ENCODE assay signal across 24 mouse cellular contexts in the genomic region with DNA sequence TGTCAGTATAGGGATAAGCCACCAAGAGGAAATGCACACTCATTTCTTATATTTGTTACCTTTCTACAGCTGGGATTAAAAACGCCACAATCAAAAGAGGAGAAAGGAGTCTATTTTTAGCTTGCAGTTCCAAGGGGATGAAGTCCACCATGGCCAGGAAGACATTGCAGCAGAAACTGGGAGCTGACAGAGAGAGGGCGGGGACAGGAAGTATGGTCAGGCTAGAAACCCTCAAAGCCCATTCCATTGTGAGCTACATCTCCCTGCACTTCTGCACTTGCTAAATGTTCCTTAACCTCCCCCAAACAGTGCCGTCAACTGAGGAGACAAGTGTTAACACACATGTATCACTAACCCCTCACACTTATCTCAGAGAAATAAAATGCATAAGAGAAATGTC. TPM values are rescaled to one million over a fixed set of nuclear protein-coding genes. Genes with fewer than 3 reads are reported as not detected.
DNase-seq lines count a peak whose midpoint lies in the region; ATAC-seq and TF ChIP-seq lines count a peak whose summit lies in the region.
"Had no signal": no experiment of that assay in that cellular context is flagged by ENCODE, and none has a peak within 500 bp of the region (broad histone marks: within the 10 kb centered on the region; RNA-seq: fewer than 3 reads in every experiment).

No protein-coding gene starts in this region.

- peak overlapping the region; percentile 80; the same call in 1 of the 2 replicates for H3K27ac ChIP-seq in kidney, embryonic 16.5 days (ENCODE audit: low read length)
- H3K27ac ChIP-seq in kidney, embryonic 14.5 days (ENCODE audit: low read depth, low read length): no peak overlapping the region
- H3K27ac ChIP-seq in intestine, postnatal 0 days (ENCODE audit: low read depth, low read length): peak overlapping the region; percentile 62; the same call in 1 of the 2 replicates
- H3K27ac ChIP-seq: hindbrain, embryonic 14.5 days; liver, embryonic 12.5 days had no signal

- WGBS in kidney, embryonic 16.5 days: 53% methylated on average over 3 of the region's 3 CpGs
- WGBS in kidney, embryonic 14.5 days: 70% methylated on average over 3 of the region's 3 CpGs
- WGBS in intestine, postnatal 0 days: 32% methylated on average over 3 of the region's 3 CpGs

- peaks cover 23% of the 10 kb centered on the region for H3K4me1 ChIP-seq in kidney, embryonic 16.5 days (ENCODE audit: insufficient read depth, low read length)
- peaks cover 16% of the 10 kb centered on the region for H3K4me1 ChIP-seq in kidney, embryonic 14.5 days (ENCODE audit: control insufficient read depth, insufficient read depth, low read length)
- peaks cover 14% of the 10 kb centered on the region; the same call in 1 of the 2 replicates for H3K4me1 ChIP-seq in intestine, postnatal 0 days (replicated peaks; ENCODE audit: control insufficient read depth, insufficient read depth, low read length)

- H3K4me3 ChIP-seq in kidney, embryonic 16.5 days (ENCODE audit: low read length): no peak overlapping the region
- H3K4me3 ChIP-seq in kidney, embryonic 14.5 days (ENCODE audit: low read length): no peak overlapping the region
- H3K4me3 ChIP-seq in intestine, postnatal 0 days (ENCODE audit: low read depth, low read length): no peak overlapping the region
- H3K4me3 ChIP-seq: erythroblast, embryonic 14.5 days; liver, embryonic 12.5 days had no signal

- no peak for TF ChIP-seq CTCF in intestine, postnatal 0 days (IDR thresholded peaks at IDR 0.05; ENCODE audit: low read depth)

- H3K27me3 ChIP-seq in kidney, embryonic 16.5 days (ENCODE audit: insufficient read depth, low read length): no peaks in the 10 kb centered on the region
- H3K27me3 ChIP-seq in kidney, embryonic 14.5 days (ENCODE audit: control insufficient read depth, insufficient read depth, low read length): no peaks in the 10 kb centered on the region
- H3K27me3 ChIP-seq in intestine, postnatal 0 days (replicated peaks; ENCODE audit: control insufficient read depth, insufficient read depth, low read length): no peaks in the 10 kb centered on the region
- H3K27me3 ChIP-seq: liver, embryonic 12.5 days had no signal

- DNase-seq in urinary bladder, postnatal 25 days (ENCODE audit: low spot score): no peak
- no peak for DNase-seq in urinary bladder, postnatal 36 days (ENCODE audit: low spot score in 2 of 2)
- DNase-seq in retina, embryonic 14.5 days (ENCODE audit: low spot score): no peak
- DNase-seq: adrenal gland, postnatal 25 days; cerebellum, adult 11-12 months; cerebellum, adult 9-11 months; heart, postnatal 4 days; kidney, adult 8-10 months; left cerebral cortex, postnatal 4 days; liver, postnatal 0 days; lung, postnatal 36 days; right cerebral cortex, adult 18-20 months; right cerebral cortex, postnatal 4 days had no signal

- ATAC-seq in kidney, embryonic 16.5 days (ENCODE audit: low FRiP score, low TSS enrichment): no peak
- no peak for ATAC-seq in kidney, embryonic 14.5 days (ENCODE audit: low FRiP score, low TSS enrichment)
- peak; percentile 74 for ATAC-seq in granulocyte monocyte progenitor cell, adult 5-6 weeks (replicated peaks; ENCODE audit: poor library complexity, severe bottlenecking)
- ATAC-seq in intestine, postnatal 0 days: peak; percentile 39; the same call in 1 of the 2 replicates
- ATAC-seq: CD4-positive, CD25-positive, alpha-beta regulatory T cell, adult 4 months; forebrain, embryonic 16.5 days; liver, embryonic 12.5 days; liver, postnatal 0 days; midbrain, embryonic 16.5 days had no signal

- no peak overlapping the region for H3K4me2 ChIP-seq in kidney, embryonic 16.5 days (replicated peaks; ENCODE audit: low read depth, low read length)
- H3K4me2 ChIP-seq in kidney, embryonic 14.5 days (replicated peaks; ENCODE audit: low read depth, low read length): no peak overlapping the region
- H3K4me2 ChIP-seq in intestine, postnatal 0 days (replicated peaks; ENCODE audit: low read depth): no peak overlapping the region
- H3K4me2 ChIP-seq: heart, embryonic 11.5 days; hindbrain, embryonic 14.5 days; liver, embryonic 12.5 days had no signal

- H3K9ac ChIP-seq in kidney, embryonic 16.5 days (replicated peaks; ENCODE audit: low read length): no peak overlapping the region
- no peak overlapping the region for H3K9ac ChIP-seq in kidney, embryonic 14.5 days (ENCODE audit: low read depth, low read length)
- H3K9ac ChIP-seq in intestine, postnatal 0 days (ENCODE audit: low read depth, low read length): no peak overlapping the region
- H3K9ac ChIP-seq: hindbrain, embryonic 14.5 days; liver, embryonic 12.5 days; liver, postnatal 0 days had no signal

- no peaks in the 10 kb centered on the region for H3K36me3 ChIP-seq in kidney, embryonic 16.5 days (ENCODE audit: insufficient read depth, low read length)
- no peaks in the 10 kb centered on the region for H3K36me3 ChIP-seq in kidney, embryonic 14.5 days (ENCODE audit: control insufficient read depth, insufficient read depth, low read length)
- H3K36me3 ChIP-seq in intestine, postnatal 0 days (ENCODE audit: control insufficient read depth, insufficient read depth): no peaks in the 10 kb centered on the region
- H3K36me3 ChIP-seq: liver, embryonic 12.5 days had no signal

- H3K9me3 ChIP-seq in kidney, embryonic 16.5 days (ENCODE audit: low read length): no peaks in the 10 kb centered on the region
- no peaks in the 10 kb centered on the region for H3K9me3 ChIP-seq in kidney, embryonic 14.5 days (ENCODE audit: control insufficient read depth, low read length)
- no peaks in the 10 kb centered on the region for H3K9me3 ChIP-seq in intestine, postnatal 0 days (ENCODE audit: control insufficient read depth)
- H3K9me3 ChIP-seq: liver, embryonic 12.5 days had no signal

RNA-seq across cellular contexts. Expression of gene Mbnl2, which starts 5.4 kb away (rescaled TPM):
- polyA plus RNA-seq in kidney, embryonic 16.5 days (2015; fragmentation: Nextera tagmentation; extraction: Ambion mirVana): 103 and 106 TPM in 2 replicates
- polyA plus RNA-seq in kidney, embryonic 14.5 days (2014; fragmentation: Nextera tagmentation; extraction: Ambion mirVana): 61.3 and 84.9 TPM in 2 replicates
- total RNA-seq in granulocyte monocyte progenitor cell, adult 5-6 weeks (2014; fragmentation: Nextera tagmentation): 55.0 and 74.3 TPM in 2 replicates
- 66.8 and 83.5 TPM in 2 replicates for total RNA-seq in granulocyte monocyte progenitor cell, adult 5-6 weeks (2017)
- polyA plus RNA-seq in intestine, postnatal 0 days (2015; fragmentation: Nextera tagmentation; extraction: Ambion mirVana): 94.4 and 99.0 TPM in 2 replicates

Comparison
In these comparisons a context has a peak if more than half of its experiments do, and no peak if none do; other contexts are left out.
1. ATAC-seq: peak in granulocyte monocyte progenitor cell, adult 5-6 weeks (single experiment) and intestine, postnatal 0 days (single experiment); none in kidney, embryonic 16.5 days (single experiment) and kidney, embryonic 14.5 days (single experiment).